Mouse (Mus musculus): Measurements from ENCODE around the gene Cdkal1. TPM values are rescaled to one million over a fixed set of nuclear protein-coding genes. Genes with fewer than 3 reads are reported as not detected.

Cdkal1 gene
- polyA plus RNA-seq, 1 experiment from 2014 or later, result 23.9 TPM

DNA sequence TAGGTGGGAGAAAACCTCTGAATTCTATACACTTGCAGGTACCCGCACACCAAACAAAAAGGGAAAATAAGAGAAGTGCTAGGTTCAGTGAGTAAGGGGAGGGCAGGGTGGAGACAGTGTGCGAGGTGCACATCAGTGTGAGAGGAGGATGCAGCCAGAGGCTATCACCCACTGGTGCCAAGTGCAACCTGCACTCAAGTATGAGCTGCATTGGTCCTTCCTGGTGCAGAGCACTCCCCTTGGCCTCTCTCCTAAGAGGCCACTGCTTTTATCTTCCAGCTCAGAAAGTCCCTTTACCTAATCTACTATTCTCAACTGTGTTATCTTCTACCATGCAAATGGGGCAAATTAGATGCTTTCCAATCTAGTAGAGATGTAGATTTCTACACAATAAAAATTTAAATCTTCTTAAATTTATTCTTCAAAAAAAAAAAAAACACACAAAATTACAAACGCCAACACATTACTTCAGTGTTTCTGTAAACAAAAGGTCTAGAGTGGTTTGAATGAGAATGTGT, 238.8 kb downstream of the Cdkal1 start:
- H3K4me1 ChIP-seq (ENCODE audit: control insufficient read depth, insufficient read depth, low read length), result no peaks in the 10 kb centered on the region
- no peak overlapping the region for H3K27ac ChIP-seq (ENCODE audit: low read depth, low read length)
- no peaks in the 10 kb centered on the region for H3K9me3 ChIP-seq (replicated peaks; ENCODE audit: control insufficient read depth, low read length)
- ATAC-seq (no peak), DNase-seq (ENCODE audit: low spot score) (no peak)
- no peaks in the 10 kb centered on the region for H3K36me3 ChIP-seq (ENCODE audit: control insufficient read depth, insufficient read depth, low read length)
- 79% methylated on average over 3 of the region's 3 CpGs for WGBS
- no peak overlapping the region for H3K4me2 ChIP-seq (ENCODE audit: low read length)
- no peak overlapping the region for H3K9ac ChIP-seq (ENCODE audit: low read length)
- H3K4me3 ChIP-seq (ENCODE audit: low read depth, low read length), result no peak overlapping the region
- H3K27me3 ChIP-seq (replicated peaks; ENCODE audit: control insufficient read depth, insufficient read depth, low read length), result no peaks in the 10 kb centered on the region

DNA sequence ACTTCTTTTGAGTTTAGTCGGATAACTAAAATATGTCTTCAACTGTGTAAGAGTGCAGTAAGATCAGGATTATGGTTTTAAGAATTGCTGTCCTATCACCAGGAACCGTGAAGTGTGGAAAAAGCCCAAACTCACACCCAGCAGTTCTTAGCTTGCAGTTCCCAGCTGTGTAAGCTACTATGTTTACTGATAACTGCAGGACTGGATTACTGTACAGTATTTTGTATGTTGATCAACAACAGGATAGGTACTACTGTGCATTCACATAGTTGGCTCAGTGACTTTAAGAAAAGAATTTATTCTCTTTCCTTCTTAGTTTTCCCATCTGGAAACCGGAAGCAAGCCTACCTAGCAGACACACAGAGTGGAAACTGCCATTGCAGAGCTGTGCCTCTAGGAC, 239.5 kb downstream of the Cdkal1 start:
- ATAC-seq (no peak), DNase-seq (ENCODE audit: low spot score) (no peak)
- Histone ChIP-seq H3K4me1 (ENCODE audit: control insufficient read depth, insufficient read depth, low read length) (peaks cover 5% of the 10 kb centered on the region), H3K36me3 (ENCODE audit: control insufficient read depth, insufficient read depth, low read length) (no peaks in the 10 kb centered on the region), H3K27ac (ENCODE audit: low read depth, low read length) (no peak overlapping the region), H3K4me3 (ENCODE audit: low read depth, low read length) (no peak overlapping the region), H3K27me3 (replicated peaks; ENCODE audit: control insufficient read depth, insufficient read depth, low read length) (no peaks in the 10 kb centered on the region), H3K9ac (ENCODE audit: low read length) (no peak overlapping the region), H3K9me3 (replicated peaks; ENCODE audit: control insufficient read depth, low read length) (no peaks in the 10 kb centered on the region), H3K4me2 (ENCODE audit: low read length) (no peak overlapping the region)
- 96% methylated on average over 3 of the region's 3 CpGs for WGBS

DNA sequence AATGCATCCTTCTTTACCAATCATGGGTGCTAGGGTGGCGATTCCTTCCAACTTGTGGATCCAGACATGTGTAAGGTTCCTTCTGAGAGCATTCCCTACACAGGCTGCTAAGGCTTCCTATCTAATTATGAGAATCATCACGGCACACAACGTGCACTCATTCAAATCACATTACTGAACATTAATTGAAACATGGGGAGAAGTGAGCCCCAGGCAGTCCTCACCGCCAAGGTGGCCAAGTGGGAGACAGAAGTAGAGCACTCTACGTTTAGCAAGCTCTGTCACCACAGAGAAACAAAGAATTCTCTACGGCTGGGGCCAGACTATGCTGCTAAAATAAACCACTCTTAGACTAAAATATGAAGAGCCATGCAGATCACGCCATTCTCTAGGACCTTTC, 240.4 kb downstream of the Cdkal1 start:
- Histone ChIP-seq H3K27ac (ENCODE audit: low read depth, low read length) (no peak overlapping the region), H3K4me2 (ENCODE audit: low read length) (no peak overlapping the region), H3K4me1 (ENCODE audit: control insufficient read depth, insufficient read depth, low read length) (peaks cover 14% of the 10 kb centered on the region), H3K27me3 (replicated peaks; ENCODE audit: control insufficient read depth, insufficient read depth, low read length) (no peaks in the 10 kb centered on the region), H3K9me3 (replicated peaks; ENCODE audit: control insufficient read depth, low read length) (no peaks in the 10 kb centered on the region), H3K9ac (ENCODE audit: low read length) (no peak overlapping the region), H3K4me3 (ENCODE audit: low read depth, low read length) (no peak overlapping the region), H3K36me3 (ENCODE audit: control insufficient read depth, insufficient read depth, low read length) (no peaks in the 10 kb centered on the region)
- ATAC-seq (no peak), DNase-seq (ENCODE audit: low spot score) (no peak)
- WGBS, result 76% methylated on average over 7 of the region's 7 CpGs

DNA sequence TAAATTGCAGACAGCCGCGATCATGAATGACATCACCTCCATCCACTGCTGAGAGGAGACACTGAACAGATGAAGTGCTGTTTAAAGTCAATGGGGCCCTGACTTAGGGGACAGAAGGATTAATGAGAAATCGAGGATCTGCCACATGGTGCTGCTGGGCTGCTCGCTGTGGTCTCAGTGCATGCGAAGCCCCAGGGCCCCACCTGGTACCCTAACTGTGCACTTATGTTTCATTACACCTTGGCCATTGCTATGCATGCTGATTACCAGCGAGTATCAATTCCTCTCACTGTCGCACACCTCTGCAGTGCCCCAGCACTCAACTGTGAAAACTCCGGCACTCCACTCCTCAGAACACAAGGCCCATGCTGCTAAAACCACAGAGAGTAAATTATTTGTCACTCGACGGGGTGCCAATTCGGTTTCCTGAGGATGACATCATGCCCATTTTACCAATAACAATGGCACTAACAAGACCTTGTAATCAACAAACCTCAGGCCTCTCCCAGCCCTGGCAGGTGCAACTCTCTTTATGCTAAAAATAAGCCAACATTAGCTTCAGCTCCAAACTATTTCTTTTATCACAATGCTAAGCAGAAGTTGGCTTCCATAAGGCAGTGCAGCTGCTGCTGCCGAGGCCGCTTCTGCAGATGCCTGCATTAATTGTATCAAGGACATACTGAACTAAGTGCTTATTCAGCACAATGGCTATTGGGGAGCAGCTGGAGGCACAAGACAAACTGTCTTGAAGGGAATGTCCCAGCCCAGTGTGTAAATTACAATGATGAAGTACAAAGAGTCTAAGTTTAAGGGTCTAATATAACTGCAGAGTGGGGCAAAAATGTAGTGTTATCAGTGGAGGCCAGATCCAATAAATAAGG, 245.2 kb downstream of the Cdkal1 start:
- Histone ChIP-seq H3K36me3 (ENCODE audit: control insufficient read depth, insufficient read depth, low read length) (no peaks in the 10 kb centered on the region), H3K4me3 (ENCODE audit: low read depth, low read length) (no peak overlapping the region), H3K4me2 (ENCODE audit: low read length) (peak overlapping the region; percentile 23), H3K27ac (ENCODE audit: low read depth, low read length) (peak overlapping the region; percentile 88), H3K9ac (ENCODE audit: low read length) (peak overlapping the region; percentile 8; the same call in 1 of the 2 replicates), H3K4me1 (ENCODE audit: control insufficient read depth, insufficient read depth, low read length) (peaks cover 25% of the 10 kb centered on the region), H3K27me3 (replicated peaks; ENCODE audit: control insufficient read depth, insufficient read depth, low read length) (no peaks in the 10 kb centered on the region), H3K9me3 (replicated peaks; ENCODE audit: control insufficient read depth, low read length) (no peaks in the 10 kb centered on the region)
- peak; percentile 91 for ATAC-seq
- 3% methylated on average over 13 of the region's 13 CpGs for WGBS
- DNase-seq (ENCODE audit: low spot score), result peak; percentile 90

DNA sequence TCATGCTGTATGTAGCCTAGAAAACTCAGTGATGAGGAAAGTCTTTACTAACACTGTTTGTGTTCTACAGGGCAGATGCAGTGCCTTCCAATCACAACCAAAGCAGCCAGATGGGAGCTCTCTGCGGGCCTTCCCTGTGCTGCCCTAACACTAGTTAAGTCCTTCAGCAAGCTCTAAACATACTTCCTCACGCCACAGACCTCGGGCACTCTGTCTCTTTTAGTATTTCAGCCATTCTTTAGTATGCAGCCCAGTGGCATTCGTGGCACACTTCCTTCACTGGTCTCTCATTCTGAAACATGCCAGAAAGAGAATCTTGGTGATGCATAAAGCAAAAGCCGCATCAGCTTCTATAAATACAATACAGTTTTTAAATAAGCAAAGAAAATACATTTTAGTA, 246.0 kb downstream of the Cdkal1 start:
- WGBS, result 32% methylated on average over 5 of the region's 5 CpGs
- no peak overlapping the region for H3K4me3 ChIP-seq (ENCODE audit: low read depth, low read length)
- H3K9me3 ChIP-seq (replicated peaks; ENCODE audit: control insufficient read depth, low read length), result no peaks in the 10 kb centered on the region
- H3K9ac ChIP-seq (ENCODE audit: low read length), result no peak overlapping the region
- no peak overlapping the region for H3K4me2 ChIP-seq (ENCODE audit: low read length)
- H3K4me1 ChIP-seq (ENCODE audit: control insufficient read depth, insufficient read depth, low read length), result peaks cover 25% of the 10 kb centered on the region
- no peaks in the 10 kb centered on the region for H3K27me3 ChIP-seq (replicated peaks; ENCODE audit: control insufficient read depth, insufficient read depth, low read length)
- H3K27ac ChIP-seq (ENCODE audit: low read depth, low read length), result peak overlapping the region; percentile 88
- H3K36me3 ChIP-seq (ENCODE audit: control insufficient read depth, insufficient read depth, low read length), result no peaks in the 10 kb centered on the region
- ATAC-seq (peak; percentile 25), DNase-seq (ENCODE audit: low spot score) (peak; percentile 56)

DNA sequence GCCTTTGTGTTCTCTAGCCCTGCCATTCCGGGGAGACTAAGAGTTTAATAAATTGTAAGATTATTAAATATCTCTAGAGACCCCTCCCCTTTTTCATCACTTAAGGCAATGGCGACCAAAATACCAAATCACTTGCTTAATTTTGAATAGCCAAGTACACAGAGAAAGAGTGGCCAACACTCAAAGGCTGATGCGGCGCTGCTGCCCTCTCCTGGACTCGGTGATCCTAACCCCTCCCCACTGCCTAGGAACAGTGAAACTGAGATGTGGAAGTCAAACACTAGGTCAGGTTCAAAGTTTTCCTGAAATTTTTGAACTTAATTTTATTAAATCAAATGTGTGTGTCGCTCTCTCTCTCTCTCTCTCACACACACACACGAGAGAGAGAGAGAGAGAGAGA, 251.2 kb downstream of the Cdkal1 start:
- Histone ChIP-seq H3K4me1 (ENCODE audit: control insufficient read depth, insufficient read depth, low read length) (peaks cover 8% of the 10 kb centered on the region; the same call in 1 of the 2 replicates), H3K4me3 (ENCODE audit: low read depth, low read length) (no peak overlapping the region), H3K4me2 (ENCODE audit: low read length) (no peak overlapping the region), H3K36me3 (ENCODE audit: control insufficient read depth, insufficient read depth, low read length) (no peaks in the 10 kb centered on the region), H3K9ac (ENCODE audit: low read length) (no peak overlapping the region), H3K27me3 (replicated peaks; ENCODE audit: control insufficient read depth, insufficient read depth, low read length) (no peaks in the 10 kb centered on the region), H3K9me3 (replicated peaks; ENCODE audit: control insufficient read depth, low read length) (no peaks in the 10 kb centered on the region), H3K27ac (ENCODE audit: low read depth, low read length) (no peak overlapping the region)
- WGBS, result 24% methylated on average over 7 of the region's 7 CpGs
- DNase-seq (ENCODE audit: low spot score) (peak; percentile 83), ATAC-seq (peak; percentile 88)

GRCm38 (mm10) chr13:29603597-29603996, 251.9 kb downstream of the Cdkal1 start:
- no peak overlapping the region; the same call in 1 of the 2 replicates for H3K27ac ChIP-seq (ENCODE audit: low read depth, low read length)
- 76% methylated on average over 6 of the region's 6 CpGs for WGBS
- DNase-seq (ENCODE audit: low spot score) (no peak), ATAC-seq (0 out of 2 replicates have a peak, but pooled peaks have one; percentile 27)
- no peak overlapping the region for H3K4me2 ChIP-seq (ENCODE audit: low read length)
- H3K27me3 ChIP-seq (replicated peaks; ENCODE audit: control insufficient read depth, insufficient read depth, low read length), result no peaks in the 10 kb centered on the region
- no peaks in the 10 kb centered on the region for H3K9me3 ChIP-seq (replicated peaks; ENCODE audit: control insufficient read depth, low read length)
- H3K36me3 ChIP-seq (ENCODE audit: control insufficient read depth, insufficient read depth, low read length), result no peaks in the 10 kb centered on the region
- peaks cover 3% of the 10 kb centered on the region; the same call in 1 of the 2 replicates for H3K4me1 ChIP-seq (ENCODE audit: control insufficient read depth, insufficient read depth, low read length)
- H3K4me3 ChIP-seq (ENCODE audit: low read depth, low read length), result no peak overlapping the region
- H3K9ac ChIP-seq (ENCODE audit: low read length), result no peak overlapping the region

- WGBS, result 86% methylated on average over 2 of the region's 2 CpGs
- Histone ChIP-seq H3K27ac (ENCODE audit: low read depth, low read length) (no peak overlapping the region), H3K9me3 (replicated peaks; ENCODE audit: control insufficient read depth, low read length) (no peaks in the 10 kb centered on the region), H3K4me2 (ENCODE audit: low read length) (no peak overlapping the region), H3K4me3 (ENCODE audit: low read depth, low read length) (no peak overlapping the region), H3K27me3 (replicated peaks; ENCODE audit: control insufficient read depth, insufficient read depth, low read length) (no peaks in the 10 kb centered on the region), H3K9ac (ENCODE audit: low read length) (no peak overlapping the region), H3K36me3 (ENCODE audit: control insufficient read depth, insufficient read depth, low read length) (no peaks in the 10 kb centered on the region), H3K4me1 (ENCODE audit: control insufficient read depth, insufficient read depth, low read length) (peaks cover 3% of the 10 kb centered on the region; the same call in 1 of the 2 replicates)
- ATAC-seq, result no peak
- DNase-seq (ENCODE audit: low spot score), result no peak
Observed at GRCm38 (mm10) chr13:29601033-29601432, 254.4 kb downstream of the Cdkal1 start.

GRCm38 (mm10) chr13:29599646-29600045, 255.8 kb downstream of the Cdkal1 start:
- WGBS, result 85% methylated on average over 2 of the region's 2 CpGs
- H3K4me3 ChIP-seq (ENCODE audit: low read depth, low read length), result no peak overlapping the region
- H3K9me3 ChIP-seq (replicated peaks; ENCODE audit: control insufficient read depth, low read length), result no peaks in the 10 kb centered on the region
- ATAC-seq (no peak), DNase-seq (ENCODE audit: low spot score) (no peak)
- H3K4me2 ChIP-seq (ENCODE audit: low read length), result no peak overlapping the region
- no peaks in the 10 kb centered on the region for H3K27me3 ChIP-seq (replicated peaks; ENCODE audit: control insufficient read depth, insufficient read depth, low read length)
- H3K27ac ChIP-seq (ENCODE audit: low read depth, low read length), result no peak overlapping the region
- no peak overlapping the region for H3K9ac ChIP-seq (ENCODE audit: low read length)
- no peaks in the 10 kb centered on the region for H3K36me3 ChIP-seq (ENCODE audit: control insufficient read depth, insufficient read depth, low read length)
- H3K4me1 ChIP-seq (ENCODE audit: control insufficient read depth, insufficient read depth, low read length), result 0 out of 2 replicates have a peak, but pooled peaks cover 3% of the 10 kb centered on the region

All from forebrain, embryonic 14.5 days (tissue).